11 mouse cellular contexts compared by ENCODE assay signal in genomic region chr5:24455076-24455475, GRCm38 (mm10). TPM values are rescaled to one million over a fixed set of nuclear protein-coding genes. Genes with fewer than 3 reads are reported as not detected.
DNase-seq lines count a peak whose midpoint lies in the region; ATAC-seq and TF ChIP-seq lines count a peak whose summit lies in the region.
"Had no signal": no experiment of that assay in that cellular context is flagged by ENCODE, and none has a peak within 500 bp of the region (broad histone marks: within the 10 kb centered on the region; RNA-seq: fewer than 3 reads in every experiment).

No protein-coding gene starts in this region.

- H3ac ChIP-seq in C2C12 (ENCODE audit: control insufficient read depth, insufficient read length, low read depth): no peak overlapping the region

- H3K4me1 ChIP-seq in heart, embryonic 12.5 days (replicated peaks): peaks cover 43% of the 10 kb centered on the region
- H3K4me1 ChIP-seq in embryonic facial prominence, embryonic 14.5 days (ENCODE audit: control insufficient read depth, insufficient read depth, low read length): peaks cover 22% of the 10 kb centered on the region
- peaks cover 45% of the 10 kb centered on the region for H3K4me1 ChIP-seq in limb, embryonic 12.5 days (replicated peaks)

- no peaks in the 10 kb centered on the region for H3K9me3 ChIP-seq in heart, embryonic 12.5 days (replicated peaks)
- no peaks in the 10 kb centered on the region for H3K9me3 ChIP-seq in embryonic facial prominence, embryonic 14.5 days (ENCODE audit: control insufficient read depth, low read length)
- H3K9me3 ChIP-seq in limb, embryonic 12.5 days: no peaks in the 10 kb centered on the region

- TF ChIP-seq CTCF in C2C12 (IDR thresholded peaks at IDR 0.05; ENCODE audit: control insufficient read depth, insufficient read depth, insufficient read length): no peak

- H3K79me3 ChIP-seq in C2C12 (ENCODE audit: low read depth): peaks cover 73% of the 10 kb centered on the region

- H3K4me2 ChIP-seq in heart, embryonic 12.5 days: peak overlapping the region; percentile 19; the same call in 1 of the 2 replicates
- H3K4me2 ChIP-seq in embryonic facial prominence, embryonic 14.5 days (ENCODE audit: low read depth, low read length): peak overlapping the region; percentile 95; the same call in 1 of the 2 replicates
- peak overlapping the region; percentile 99 for H3K4me2 ChIP-seq in limb, embryonic 12.5 days

- ATAC-seq in heart, embryonic 12.5 days (ENCODE audit: insufficient number of reproducible peaks, low FRiP score): no peak
- ATAC-seq in embryonic facial prominence, embryonic 14.5 days (ENCODE audit: low read depth): no peak
- ATAC-seq in limb, embryonic 12.5 days (ENCODE audit: insufficient number of reproducible peaks, insufficient read depth, low FRiP score, low TSS enrichment, low read depth): no peak

- intact Hi-C loops in heart, postnatal 10 days (cut with DNase I): no loop called here

- no peak for DNase-seq in heart, postnatal 10 days
- DNase-seq in embryonic facial prominence, embryonic 14.5 days (ENCODE audit: low spot score): no peak
- no peak for DNase-seq in spleen, adult 18-20 months
- no peak for DNase-seq in spleen, postnatal 14 days (ENCODE audit: low spot score in 2 of 2)
- DNase-seq in frontal cortex, adult 2 months (ENCODE audit: extremely low spot score in 1 of 2, low spot score in 1 of 2): no peak
- DNase-seq: cerebellum, postnatal 25 days; kidney, postnatal 10 days; thymus, postnatal 14 days had no signal

- peaks cover 16% of the 10 kb centered on the region for H3K36me3 ChIP-seq in heart, embryonic 12.5 days
- H3K36me3 ChIP-seq in C2C12 (ENCODE audit: control insufficient read depth, insufficient read depth): peaks cover 31% of the 10 kb centered on the region
- peaks cover 6% of the 10 kb centered on the region; the same call in 1 of the 2 replicates for H3K36me3 ChIP-seq in embryonic facial prominence, embryonic 14.5 days (ENCODE audit: control insufficient read depth, insufficient read depth, low read length)
- peaks cover 41% of the 10 kb centered on the region for H3K36me3 ChIP-seq in limb, embryonic 12.5 days

- H3K9ac ChIP-seq in heart, embryonic 12.5 days: no peak overlapping the region
- H3K9ac ChIP-seq in embryonic facial prominence, embryonic 14.5 days (ENCODE audit: low read depth, low read length): no peak overlapping the region
- peak overlapping the region; percentile 14; the same call in 1 of the 2 replicates for H3K9ac ChIP-seq in limb, embryonic 12.5 days (replicated peaks)

- 59% methylated on average over 3 of the region's 3 CpGs for WGBS in heart, embryonic 12.5 days
- 58% methylated on average over 3 of the region's 3 CpGs for WGBS in embryonic facial prominence, embryonic 14.5 days
- 73% methylated on average over 3 of the region's 3 CpGs for WGBS in limb, embryonic 12.5 days

- H3K27me3 ChIP-seq in heart, embryonic 12.5 days (replicated peaks): no peaks in the 10 kb centered on the region
- no peaks in the 10 kb centered on the region for H3K27me3 ChIP-seq in C2C12 (ENCODE audit: control insufficient read depth, insufficient read depth, insufficient read length)
- no peaks in the 10 kb centered on the region for H3K27me3 ChIP-seq in embryonic facial prominence, embryonic 14.5 days (replicated peaks; ENCODE audit: control insufficient read depth, insufficient read depth, low read length)
- H3K27me3 ChIP-seq in limb, embryonic 12.5 days: no peaks in the 10 kb centered on the region

- peak overlapping the region; percentile 63 for H3K27ac ChIP-seq in heart, embryonic 12.5 days (ENCODE audit: poor library complexity, severe bottlenecking)
- no peak overlapping the region for H3K27ac ChIP-seq in embryonic facial prominence, embryonic 14.5 days (replicated peaks; ENCODE audit: low read depth, low read length)
- H3K27ac ChIP-seq in limb, embryonic 12.5 days: peak overlapping the region; percentile 42; the same call in 1 of the 2 replicates

- peaks cover 81% of the 10 kb centered on the region for H3K79me2 ChIP-seq in C2C12 (ENCODE audit: control insufficient read depth, insufficient read depth)

- H3K4me3 ChIP-seq in heart, embryonic 12.5 days: no peak overlapping the region
- H3K4me3 ChIP-seq in C2C12 (ENCODE audit: insufficient read depth, poor library complexity, severe bottlenecking): no peak overlapping the region
- H3K4me3 ChIP-seq in embryonic facial prominence, embryonic 14.5 days (ENCODE audit: low read depth, low read length): no peak overlapping the region
- H3K4me3 ChIP-seq in limb, embryonic 12.5 days (replicated peaks): no peak overlapping the region

TF ChIP-seq in C2C12, 6 proteins besides CTCF, POLR2A, EP300 and RAD21:
- TF ChIP-seq MYOD1 (IDR thresholded peaks at IDR 0.05; ENCODE audit: control insufficient read depth, insufficient read length, low read depth) (peak; percentile 82), USF1 (IDR thresholded peaks at IDR 0.05; ENCODE audit: low read depth) (no peak)

RNA-seq across cellular contexts. Expression of gene Agap3, which starts 3.1 kb away (rescaled TPM):
- 34.9 and 35.2 TPM in 2 replicates for polyA plus RNA-seq in heart, embryonic 12.5 days (2016; fragmentation: Nextera tagmentation; extraction: Ambion mirVana)
- total RNA-seq in heart, postnatal 10 days (2021): 10 to 100 TPM; 83.1 to 84.8 TPM
- polyA plus RNA-seq in C2C12 (2012; fragmentation: generic; extraction: Trizol): 119 TPM
- 31.5 and 33.9 TPM in 2 replicates for polyA plus RNA-seq in embryonic facial prominence, embryonic 14.5 days (2014; fragmentation: Nextera tagmentation; extraction: Ambion mirVana)
- polyA plus RNA-seq in limb, embryonic 12.5 days (2016; fragmentation: Nextera tagmentation; extraction: Ambion mirVana): 42.0 and 67.8 TPM in 2 replicates
- 390 and 432 TPM in 2 replicates for polyA plus RNA-seq in frontal cortex, adult 2 months (2012; rRNA removed)

RNA-seq across cellular contexts. Expression of gene Tmub1, which starts 7.4 kb away (rescaled TPM):
- polyA plus RNA-seq in heart, embryonic 12.5 days (2016; fragmentation: Nextera tagmentation; extraction: Ambion mirVana): 18.9 and 19.7 TPM in 2 replicates
- total RNA-seq in heart, postnatal 10 days (2021): 10 to 100 TPM in 1 of 2 experiments, 1 to 10 TPM in 1; 9.6 to 10.7 TPM
- 9.8 TPM for polyA plus RNA-seq in C2C12 (2012; fragmentation: generic; extraction: Trizol)
- 16.5 and 21.3 TPM in 2 replicates for polyA plus RNA-seq in embryonic facial prominence, embryonic 14.5 days (2014; fragmentation: Nextera tagmentation; extraction: Ambion mirVana)
- polyA plus RNA-seq in limb, embryonic 12.5 days (2016; fragmentation: Nextera tagmentation; extraction: Ambion mirVana): 21.0 and 21.8 TPM in 2 replicates
- polyA plus RNA-seq in frontal cortex, adult 2 months (2012; rRNA removed): 42.7 and 43.7 TPM in 2 replicates

RNA-seq across cellular contexts. Expression of gene Fastk, which starts 10.0 kb away (rescaled TPM):
- polyA plus RNA-seq in heart, embryonic 12.5 days (2016; fragmentation: Nextera tagmentation; extraction: Ambion mirVana): 172 and 175 TPM in 2 replicates
- 100 to 1,000 TPM; 207 to 209 TPM for total RNA-seq in heart, postnatal 10 days (2021)
- 90.3 TPM for polyA plus RNA-seq in C2C12 (2012; fragmentation: generic; extraction: Trizol)
- polyA plus RNA-seq in embryonic facial prominence, embryonic 14.5 days (2014; fragmentation: Nextera tagmentation; extraction: Ambion mirVana): 111 and 119 TPM in 2 replicates
- 105 TPM in 2 replicates for polyA plus RNA-seq in limb, embryonic 12.5 days (2016; fragmentation: Nextera tagmentation; extraction: Ambion mirVana)
- polyA plus RNA-seq in frontal cortex, adult 2 months (2012; rRNA removed): 223 and 235 TPM in 2 replicates

RNA-seq across cellular contexts. Expression of gene Slc4a2, which starts 31.4 kb away (rescaled TPM):
- 31.1 and 39.4 TPM in 2 replicates for polyA plus RNA-seq in heart, embryonic 12.5 days (2016; fragmentation: Nextera tagmentation; extraction: Ambion mirVana)
- 10 to 100 TPM; 49.2 to 52.4 TPM for total RNA-seq in heart, postnatal 10 days (2021)
- polyA plus RNA-seq in C2C12 (2012; fragmentation: generic; extraction: Trizol): 76.4 TPM
- 26.0 and 31.0 TPM in 2 replicates for polyA plus RNA-seq in embryonic facial prominence, embryonic 14.5 days (2014; fragmentation: Nextera tagmentation; extraction: Ambion mirVana)
- 47.1 and 50.2 TPM in 2 replicates for polyA plus RNA-seq in limb, embryonic 12.5 days (2016; fragmentation: Nextera tagmentation; extraction: Ambion mirVana)
- polyA plus RNA-seq in frontal cortex, adult 2 months (2012; rRNA removed): 32.2 and 32.3 TPM in 2 replicates

RNA-seq across cellular contexts. Expression of gene Cdk5, which starts 31.7 kb away (rescaled TPM):
- 32.0 and 35.9 TPM in 2 replicates for polyA plus RNA-seq in heart, embryonic 12.5 days (2016; fragmentation: Nextera tagmentation; extraction: Ambion mirVana)
- total RNA-seq in heart, postnatal 10 days (2021): 10 to 100 TPM; 21.5 to 25.0 TPM
- polyA plus RNA-seq in C2C12 (2012; fragmentation: generic; extraction: Trizol): 33.4 TPM
- polyA plus RNA-seq in embryonic facial prominence, embryonic 14.5 days (2014; fragmentation: Nextera tagmentation; extraction: Ambion mirVana): 48.2 and 55.0 TPM in 2 replicates
- 53.8 and 54.5 TPM in 2 replicates for polyA plus RNA-seq in limb, embryonic 12.5 days (2016; fragmentation: Nextera tagmentation; extraction: Ambion mirVana)
- 214 and 226 TPM in 2 replicates for polyA plus RNA-seq in frontal cortex, adult 2 months (2012; rRNA removed)

Comparison
In these comparisons a context has a peak if more than half of its experiments do, and no peak if none do; other contexts are left out.
1. H3K4me2 ChIP-seq: peak in every context shown above with its lines; median percentile 99 in limb, embryonic 12.5 days; 95 in embryonic facial prominence, embryonic 14.5 days; 19 in heart, embryonic 12.5 days.